Mouse (Mus musculus): ENCODE measurements around the gene Gm29797. TPM values are rescaled to one million over a fixed set of nuclear protein-coding genes. Genes with fewer than 3 reads are reported as not detected.
A peak's percentile ranks its signal among the peaks of the same experiment; 100 is the strongest.

Gene Gm29797
- polyA plus RNA-seq, 1 experiment from 2014 or later, result 0.15 TPM

DNA sequence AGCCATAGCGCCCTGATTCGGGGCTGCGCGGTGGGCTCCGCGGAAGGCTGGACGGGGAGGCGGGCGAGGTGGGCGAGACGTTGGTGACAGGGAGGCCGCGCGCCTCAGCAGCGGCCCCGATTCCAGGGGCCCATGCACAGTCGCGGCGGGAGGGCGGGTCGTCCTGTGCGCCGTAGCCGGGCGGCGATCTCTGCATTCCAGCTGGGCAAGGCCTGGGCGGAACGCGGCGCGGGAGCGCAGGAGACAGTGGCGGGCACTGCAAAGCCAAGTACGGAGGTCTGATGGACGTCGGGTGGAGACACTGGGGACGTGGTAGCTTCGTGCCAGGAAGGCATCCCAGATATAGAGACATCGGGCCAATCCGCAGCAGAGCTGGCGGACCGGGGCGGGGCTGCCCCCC is 14.5 kb downstream of the Gm29797 start, which contains the start of gene Sox18:
Sox18 (minus strand) TSS at position 315 of the 400 bp plus-strand sequence.
- no peak for TF ChIP-seq CTCF (IDR thresholded peaks at IDR 0.05)
- CTCF ChIA-PET, result no interaction called here
- ATAC-seq (no peak), DNase-seq (ENCODE audit: low read depth, low spot score) (no peak)
- in situ Hi-C loops (cut with MboI; ENCODE audit: low pct_unique_long_range_greater_than_20kb), result no loop called here
- POLR2A ChIA-PET, result no interaction called here
- H3K27me3 ChIP-seq, result peaks cover 52% of the 10 kb centered on the region

GRCm38 (mm10) chr2:181671984-181672383 is 15.2 kb downstream of the Gm29797 start:
- in situ Hi-C loops (cut with MboI; ENCODE audit: low pct_unique_long_range_greater_than_20kb), result no loop called here
- no peak for DNase-seq (ENCODE audit: low read depth, low spot score)
- no peak for TF ChIP-seq CTCF (IDR thresholded peaks at IDR 0.05)
- POLR2A ChIA-PET, result no interaction called here
- CTCF ChIA-PET, result interaction anchor here (2.9 kb wide), 1 partner anchor 13 kb away, joined by 18 read pairs; the partner anchor contains the start of gene Gm29797
- peaks cover 49% of the 10 kb centered on the region for H3K27me3 ChIP-seq
- ATAC-seq, result no peak

- in situ Hi-C loops (cut with MboI; ENCODE audit: low pct_unique_long_range_greater_than_20kb), result no loop called here
- ATAC-seq, result peak; percentile 10
- CTCF ChIA-PET, result interaction anchor here (1.2 to 2.9 kb wide), 2 partner anchors 15 to 27 kb away, joined by 3 to 18 read pairs; partner anchors contain the start of gene Gm29797
- POLR2A ChIA-PET, result interaction anchor here (1.3 kb wide), 1 partner anchor 20 kb away, joined by 4 read pairs; no protein-coding TSS in a partner anchor
- DNase-seq (ENCODE audit: low read depth, low spot score), result no peak
- no peak for TF ChIP-seq CTCF (IDR thresholded peaks at IDR 0.05)
- peaks cover 47% of the 10 kb centered on the region for H3K27me3 ChIP-seq
Measured at GRCm38 (mm10) chr2:181673501-181673900, 16.7 kb downstream of the Gm29797 start.

DNA sequence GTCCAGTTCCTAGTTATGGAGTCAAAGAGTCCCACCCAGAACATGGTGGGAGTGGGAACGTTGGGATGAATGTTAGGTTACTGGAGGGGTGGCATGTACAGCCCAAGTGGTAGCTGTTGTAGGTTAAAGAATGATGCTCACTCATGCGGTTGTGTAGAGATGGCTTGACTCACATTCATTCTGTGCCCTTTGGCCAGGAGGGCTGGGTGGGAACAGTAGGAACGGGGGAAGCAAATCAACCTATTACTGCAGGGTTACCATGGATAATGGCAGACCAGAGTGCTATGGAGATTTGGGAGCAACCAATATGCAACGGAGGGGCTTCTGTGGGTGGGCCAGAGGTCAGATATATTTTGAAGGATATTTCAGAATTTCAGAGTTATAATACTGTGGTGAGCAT is 18.1 kb downstream of the Gm29797 start:
- no peak for TF ChIP-seq CTCF (IDR thresholded peaks at IDR 0.05)
- ChIA-PET POLR2A (interaction anchor here (0.6 kb wide), 1 partner anchor 75 kb away, joined by 4 read pairs; no protein-coding TSS in a partner anchor), CTCF (interaction anchor here (1.0 kb wide), 1 partner anchor 30 kb away, joined by 4 read pairs; no protein-coding TSS in a partner anchor)
- peaks cover 35% of the 10 kb centered on the region for H3K27me3 ChIP-seq
- in situ Hi-C loops (cut with MboI; ENCODE audit: low pct_unique_long_range_greater_than_20kb), result loop anchor here (5.0 kb wide), 1 partner anchor 33 kb away; no protein-coding TSS in a partner anchor
- DNase-seq (ENCODE audit: low read depth, low spot score) (no peak), ATAC-seq (no peak)

DNA sequence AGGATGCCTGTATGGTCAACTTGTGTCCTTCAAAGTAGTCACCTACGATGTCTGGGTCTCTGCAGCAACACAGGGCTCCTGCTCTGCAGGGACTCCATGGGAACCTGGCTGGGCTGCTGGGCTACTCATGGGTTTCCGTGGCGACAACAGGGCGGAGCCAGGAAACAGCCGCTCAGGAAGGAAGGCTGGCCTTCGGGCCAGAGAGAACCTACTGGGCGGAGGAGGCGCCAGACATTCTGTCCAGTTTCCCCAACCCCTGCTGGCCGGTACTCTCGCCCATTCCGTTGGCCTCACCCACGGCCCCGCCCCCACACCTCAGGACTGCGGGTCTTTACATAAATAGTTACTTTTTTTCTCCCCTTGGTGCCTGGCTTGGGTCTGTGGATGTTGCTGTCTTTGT is 18.6 kb downstream of the Gm29797 start:
- ChIA-PET POLR2A (no interaction called here), CTCF (no interaction called here)
- in situ Hi-C loops (cut with MboI; ENCODE audit: low pct_unique_long_range_greater_than_20kb), result loop anchor here (5.0 kb wide), 1 partner anchor 33 kb away; no protein-coding TSS in a partner anchor
- TF ChIP-seq CTCF (IDR thresholded peaks at IDR 0.05), result no peak
- DNase-seq (ENCODE audit: low read depth, low spot score), result no peak
- peaks cover 29% of the 10 kb centered on the region for H3K27me3 ChIP-seq
- ATAC-seq, result no peak

DNA sequence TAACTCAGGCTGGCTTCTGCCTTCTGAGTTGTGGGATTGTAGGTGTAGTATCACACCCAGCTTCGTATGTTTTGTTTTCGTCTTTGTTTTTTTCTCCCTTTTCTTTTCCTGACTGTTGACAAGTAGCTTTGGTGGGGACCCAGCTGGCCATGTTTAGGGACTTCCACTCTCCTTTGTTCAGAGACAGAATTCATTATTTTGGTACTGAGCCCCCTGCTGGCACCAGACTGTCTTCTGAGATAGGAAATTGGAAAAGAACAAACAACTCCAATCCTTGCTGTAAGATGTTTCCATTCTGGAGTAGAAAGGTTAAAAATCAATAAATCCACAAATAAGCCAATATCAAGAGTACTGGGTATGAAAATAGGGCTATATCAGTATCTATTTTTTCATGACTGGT is 19.6 kb downstream of the Gm29797 start:
- peaks cover 20% of the 10 kb centered on the region for H3K27me3 ChIP-seq
- in situ Hi-C loops (cut with MboI; ENCODE audit: low pct_unique_long_range_greater_than_20kb), result loop anchor here (5.0 kb wide), 1 partner anchor 34 kb away; no protein-coding TSS in a partner anchor
- TF ChIP-seq CTCF (IDR thresholded peaks at IDR 0.05), result no peak
- ChIA-PET CTCF (interaction anchor here (3.1 to 6.4 kb wide), 4 partner anchors 13 to 41 kb away, joined by 18 to 135 read pairs (median 54); partner anchors contain the start of gene Gm29797), POLR2A (no interaction called here)
- ATAC-seq (no peak), DNase-seq (ENCODE audit: low read depth, low spot score) (no peak)

GRCm38 (mm10) chr2:181677096-181677754 is 20.4 kb downstream of the Gm29797 start:
- CTCF ChIA-PET, result interaction anchor here (1.4 to 6.4 kb wide), 5 partner anchors 14 to 45 kb away, joined by 5 to 135 read pairs (median 25); partner anchors contain the start of gene Gm29797
- TF ChIP-seq CTCF (IDR thresholded peaks at IDR 0.05), result no peak
- in situ Hi-C loops (cut with MboI; ENCODE audit: low pct_unique_long_range_greater_than_20kb), result loop anchor here (5.0 kb wide), 1 partner anchor 35 kb away; no protein-coding TSS in a partner anchor
- DNase-seq (ENCODE audit: low read depth, low spot score), result no peak
- no peak for ATAC-seq
- POLR2A ChIA-PET, result no interaction called here
- H3K27me3 ChIP-seq, result peaks cover 12% of the 10 kb centered on the region

DNA sequence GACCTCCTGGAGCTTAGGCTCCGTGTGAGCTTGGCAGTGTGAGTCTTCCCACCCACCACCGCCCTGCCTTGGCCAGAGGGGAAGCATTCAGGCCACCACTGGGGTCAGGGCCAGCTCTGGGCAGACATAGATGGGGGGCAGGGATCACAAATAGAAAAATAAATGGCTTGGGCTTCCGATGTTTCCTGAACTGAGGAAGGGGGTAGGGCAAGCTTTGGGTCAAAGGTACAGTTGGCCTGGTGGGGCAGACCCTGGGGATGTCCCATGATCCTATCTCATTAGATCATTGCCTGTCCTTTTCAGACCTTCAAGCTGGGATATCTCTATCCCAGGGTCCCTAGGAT is 20.9 kb downstream of the Gm29797 start:
- POLR2A ChIA-PET, result no interaction called here

GRCm38 (mm10) chr2:181678780-181679179 is 21.9 kb downstream of the Gm29797 start:
- peak; percentile 80 for ATAC-seq
- POLR2A ChIA-PET, result no interaction called here
- CTCF ChIA-PET, result interaction anchor here (0.6 to 6.4 kb wide), 32 partner anchors 8 to 376 kb away, joined by 3 to 135 read pairs (median 4); partner anchors contain the start of genes Abhd16b, Gm29797, Samd10 and Tpd52l2
- in situ Hi-C loops (cut with MboI; ENCODE audit: low pct_unique_long_range_greater_than_20kb), result loop anchor here (5.0 kb wide), 1 partner anchor 36 kb away; no protein-coding TSS in a partner anchor
- peak; percentile 48 for DNase-seq (ENCODE audit: low read depth, low spot score)
- no peak for TF ChIP-seq CTCF (IDR thresholded peaks at IDR 0.05)
- H3K27me3 ChIP-seq, result no peaks in the 10 kb centered on the region

More for the DNA sequence above, 20.9 kb downstream of the Gm29797 start:
- in situ Hi-C loops (cut with MboI; ENCODE audit: low pct_unique_long_range_greater_than_20kb), result loop anchor here (5.0 kb wide), 1 partner anchor 35 kb away; no protein-coding TSS in a partner anchor
- TF ChIP-seq CTCF (IDR thresholded peaks at IDR 0.05), result no peak
- ATAC-seq (no peak), DNase-seq (ENCODE audit: low read depth, low spot score) (no peak)
- peaks cover 9% of the 10 kb centered on the region for H3K27me3 ChIP-seq
- CTCF ChIA-PET, result interaction anchor here (1.1 to 6.4 kb wide), 12 partner anchors 10 to 288 kb away, joined by 3 to 135 read pairs (median 7); partner anchors contain the start of gene Gm29797

DNA sequence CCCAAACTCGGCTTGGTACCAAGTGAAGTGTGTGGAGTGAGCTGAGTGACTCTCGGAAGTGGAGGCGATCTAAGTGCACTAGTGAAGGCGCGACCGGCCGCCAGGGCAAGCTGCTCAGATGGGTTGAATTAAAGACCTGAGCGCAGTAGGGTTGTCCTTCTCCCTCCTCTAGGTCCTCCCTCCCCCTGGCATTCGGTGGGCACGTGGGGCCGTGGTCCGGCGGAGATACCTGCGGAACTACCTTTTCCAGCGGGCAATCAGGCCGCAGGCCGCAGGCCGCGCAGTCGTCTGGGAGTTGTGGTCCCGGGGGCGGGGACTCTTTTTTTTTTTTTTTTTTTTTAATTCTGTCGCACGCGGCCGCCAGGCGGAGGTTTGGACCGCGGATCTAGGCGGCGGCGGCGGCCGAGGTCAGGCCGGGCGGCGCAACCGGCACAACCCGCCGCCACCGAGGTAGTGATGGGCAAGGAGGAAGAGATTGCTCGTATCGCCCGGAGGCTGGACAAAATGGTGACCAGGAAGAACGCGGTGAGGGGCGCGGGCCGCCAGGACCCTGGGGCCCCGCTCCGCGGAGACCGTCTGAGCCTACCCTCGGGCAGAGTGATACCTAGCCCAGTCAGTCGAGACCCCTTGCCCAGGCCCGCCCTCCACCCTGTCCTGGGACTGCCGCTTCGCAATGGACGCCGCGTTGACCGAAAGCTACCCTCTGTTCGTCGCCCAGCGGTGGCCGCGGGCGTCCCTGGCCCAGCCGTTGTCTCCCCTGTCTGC is 23.3 kb downstream of the Gm29797 start, which contains the start of gene Tcea2:
Tcea2 (plus strand) TSS at position 360 of the 765 bp plus-strand sequence.
- in situ Hi-C loops (cut with MboI; ENCODE audit: low pct_unique_long_range_greater_than_20kb), result loop anchor here (5.0 kb wide), 1 partner anchor 38 kb away; no protein-coding TSS in a partner anchor
- DNase-seq (ENCODE audit: low read depth, low spot score), result peak; percentile 35
- H3K27me3 ChIP-seq, result no peaks in the 10 kb centered on the region
- no peak for TF ChIP-seq CTCF (IDR thresholded peaks at IDR 0.05)
- ChIA-PET POLR2A (interaction anchor here (0.5 to 0.7 kb wide), 2 partner anchors 97 to 290 kb away, joined by 3 to 4 read pairs; no protein-coding TSS in a partner anchor), CTCF (interaction anchor here (1.1 to 6.4 kb wide), 7 partner anchors 10 to 184 kb away, joined by 3 to 135 read pairs (median 6); partner anchors contain the start of genes Gm29797 and Tpd52l2)
- ATAC-seq, result peak; percentile 46
